Mouse (Mus musculus) small intestine, adult 2 months (tissue): ENCODE measurements at regions not wholly inside any gene's neighbourhood (a gene's known extent, or its start where the extent isn't known, plus 50 kb on each side); places are given as distances from the start of the nearest gene placed in this dataset.

ENCODE experiments used
- CTCF ChIP-seq: fragments of 200-500 bp; IDR thresholded peaks from 2 replicates; pipeline ENCODE4 v1.5.1; 2012; ENCODE audit warnings: low read depth, mild to moderate bottlenecking, control low read depth, inconsistent platforms, low read length, moderate library complexity, mixed read lengths; ENCODE audit not compliant: insufficient replicate concordance, insufficient read length; ENCODE audit errors: extremely low read depth
- POLR2A ChIP-seq: fragments of 200-500 bp; IDR thresholded peaks from 2 replicates; pipeline ENCODE4 v1.6.1; 2012; ENCODE audit warnings: low read depth, mild to moderate bottlenecking, control low read depth, inconsistent platforms, low read length, moderate library complexity

- TF ChIP-seq POLR2A = no peak
- no peak for TF ChIP-seq CTCF
These were observed 214.2 kb upstream of the Pde3a start for GRCm38 (mm10) chr6:141034824-141035223.
